Mouse (Mus musculus) spleen, postnatal 0 days (tissue): ENCODE results near the gene Lrrc17. TPM values are rescaled to one million over a fixed set of nuclear protein-coding genes. Genes with fewer than 3 reads are reported as not detected.

ENCODE experiments used
- polyA plus RNA-seq: library from polyadenylated mRNA; unstranded; fragments of >200 nt; fragmentation: Nextera tagmentation; extraction: Ambion mirVana; gene quantifications from 2 replicates; pipeline ENCODE4 v1.2.1, GENCODE M21; 2015

The Lrrc17 gene
- 6.1 and 9.9 TPM in 2 replicates for polyA plus RNA-seq

GRCm38 (mm10) chr5:21543409-21544201 lies at the start of gene Lrrc17:
TSS of gene Lrrc17 (plus strand) at chr5:21543559.

Other genes with a start within 250 kb of the Lrrc17 start
- gene Fgl2, start 170.9 kb upstream of the Lrrc17 start, polyA plus RNA-seq, result 9.3 and 10.7 TPM in 2 replicates
- 0.18 and 0.21 TPM in 2 replicates for gene Ccdc146, start 118.9 kb upstream of the Lrrc17 start, polyA plus RNA-seq
- 4.2 and 5.1 TPM in 2 replicates for gene Fam185a, start 118.6 kb upstream of the Lrrc17 start, polyA plus RNA-seq
- 0.11 TPM in 1 of 2 replicates, not detected in the other for gene Fbxl13, start 102.1 kb downstream of the Lrrc17 start, polyA plus RNA-seq
- gene Armc10, start 102.3 kb downstream of the Lrrc17 start, polyA plus RNA-seq, result 15.1 and 16.8 TPM in 2 replicates
- 0.86 and 1.3 TPM in 2 replicates for gene Napepld, start 157.8 kb downstream of the Lrrc17 start, polyA plus RNA-seq
- 38.3 and 42.7 TPM in 2 replicates for gene Pmpcb, start 193.6 kb downstream of the Lrrc17 start, polyA plus RNA-seq
- gene Dnajc2, start 241.7 kb downstream of the Lrrc17 start, polyA plus RNA-seq, result 60.8 and 62.9 TPM in 2 replicates
- 118 and 131 TPM in 2 replicates for gene Psmc2, start 241.7 kb downstream of the Lrrc17 start, polyA plus RNA-seq